Mouse (Mus musculus) right cerebral cortex, postnatal 4 days (tissue): ENCODE measurements around the gene Evpl.
A peak's percentile ranks its signal among the peaks of the same experiment; 100 is the strongest.

Experiments
- DNase-seq: peaks from one replicate; pipeline ENCODE4 v3.0.0-alpha.2; 2022

Gene Evpl

DNA sequence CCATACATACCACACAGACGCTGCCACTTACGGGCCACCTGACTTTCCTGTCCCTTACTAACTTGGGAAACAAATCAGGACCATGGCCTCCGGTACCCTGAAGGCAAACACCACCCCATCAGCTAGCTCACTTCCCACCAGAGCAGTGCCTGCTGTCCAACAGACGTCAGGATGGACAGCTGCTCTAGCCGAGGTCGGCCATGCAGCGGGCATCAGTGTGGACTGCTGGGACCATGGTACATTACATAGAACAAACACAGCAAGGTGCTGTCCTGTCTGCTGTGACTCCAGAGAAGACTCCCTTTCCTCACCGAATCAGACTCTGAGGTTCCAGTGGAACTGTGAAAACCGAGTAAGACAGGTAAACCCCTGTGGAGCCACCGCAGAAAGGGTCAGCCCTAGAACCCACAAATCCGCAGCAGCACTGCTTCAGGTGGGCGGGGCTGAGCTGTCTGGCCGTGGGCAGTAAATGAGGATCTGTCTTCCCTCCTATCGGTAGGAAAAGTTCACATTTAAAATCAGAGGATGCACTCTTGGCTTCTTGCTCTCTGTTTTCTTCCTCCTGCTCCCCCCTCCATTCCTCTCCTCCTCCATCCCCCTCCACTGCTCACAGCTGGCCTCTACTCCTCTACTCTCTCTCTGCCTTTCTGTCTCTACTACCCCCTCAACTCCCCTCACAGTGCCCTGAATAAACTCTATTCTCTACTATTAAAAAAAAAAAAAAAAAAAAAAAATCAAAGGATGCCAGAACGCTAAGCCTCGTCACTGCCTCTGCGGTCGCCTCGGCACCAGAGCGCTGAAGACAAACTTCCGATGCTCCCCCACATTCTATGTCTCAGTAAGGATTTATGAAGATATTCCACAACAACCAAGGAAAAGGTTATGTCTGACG lies 17.5 kb upstream of the Evpl start:
- DNase-seq, result no peak

DNA sequence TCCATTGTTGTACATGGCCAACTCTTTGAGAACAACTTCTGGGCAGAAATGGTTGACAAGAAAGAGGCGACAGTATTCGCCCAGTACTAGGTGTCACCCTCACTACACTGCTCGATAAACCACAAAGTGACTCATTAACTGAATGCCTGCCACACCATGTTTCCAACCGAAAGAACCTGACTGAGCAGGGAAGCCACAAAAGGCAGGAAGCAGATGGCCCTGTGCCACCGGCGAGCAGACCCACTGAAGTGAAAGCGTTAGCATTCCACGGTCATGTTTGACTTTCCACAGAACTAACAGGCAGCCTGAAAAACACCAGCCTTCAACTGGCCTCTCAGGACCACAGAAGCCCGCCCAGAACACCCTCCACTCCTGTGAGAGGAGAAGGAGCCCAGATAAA lies 16.8 kb upstream of the Evpl start:
- no peak for DNase-seq

DNA sequence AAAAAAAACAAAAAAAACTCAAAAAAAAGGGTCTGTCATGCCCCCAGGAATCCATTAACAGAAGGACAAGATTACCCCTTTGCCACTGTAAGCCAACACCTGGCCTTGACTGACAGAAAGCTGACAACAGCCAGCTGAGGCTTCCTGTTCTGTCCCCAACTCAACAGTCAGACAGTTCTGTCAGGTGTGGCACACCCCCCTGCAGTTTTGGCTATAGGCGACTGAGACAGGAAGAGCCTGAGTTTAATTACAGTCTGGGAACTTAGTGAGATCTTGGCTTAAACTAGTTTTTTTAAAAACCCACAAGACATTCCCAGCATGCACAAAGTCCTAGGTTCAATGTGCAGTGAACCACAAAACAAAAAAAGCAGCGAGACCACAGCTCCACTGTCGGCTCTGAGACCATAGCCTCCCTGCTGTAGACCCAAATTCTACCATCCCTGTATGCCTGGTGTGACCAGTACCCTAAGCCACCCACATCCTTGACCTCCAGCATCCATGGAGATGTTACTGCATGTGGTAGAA lies 15.3 kb upstream of the Evpl start:
- no peak for DNase-seq

DNA sequence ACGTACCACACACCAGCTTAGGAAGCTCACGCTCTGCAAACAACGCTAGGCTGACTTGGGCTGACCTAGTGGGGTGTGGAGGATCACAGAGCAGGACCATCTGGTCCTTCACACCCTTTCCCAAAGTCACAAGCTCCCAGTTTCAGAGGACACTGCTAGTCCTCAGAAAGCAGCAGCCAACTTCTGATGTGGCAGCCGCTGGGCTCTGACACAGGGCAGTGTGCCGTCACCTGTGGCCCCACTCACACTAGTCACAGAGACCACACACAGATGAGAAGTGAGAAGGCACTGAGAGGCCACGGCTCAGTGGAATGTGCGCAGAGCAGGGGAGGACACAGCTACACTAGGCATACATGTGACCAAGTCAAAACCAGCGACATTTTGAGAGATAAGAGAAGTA lies 13.0 kb upstream of the Evpl start:
- DNase-seq, result no peak

DNA sequence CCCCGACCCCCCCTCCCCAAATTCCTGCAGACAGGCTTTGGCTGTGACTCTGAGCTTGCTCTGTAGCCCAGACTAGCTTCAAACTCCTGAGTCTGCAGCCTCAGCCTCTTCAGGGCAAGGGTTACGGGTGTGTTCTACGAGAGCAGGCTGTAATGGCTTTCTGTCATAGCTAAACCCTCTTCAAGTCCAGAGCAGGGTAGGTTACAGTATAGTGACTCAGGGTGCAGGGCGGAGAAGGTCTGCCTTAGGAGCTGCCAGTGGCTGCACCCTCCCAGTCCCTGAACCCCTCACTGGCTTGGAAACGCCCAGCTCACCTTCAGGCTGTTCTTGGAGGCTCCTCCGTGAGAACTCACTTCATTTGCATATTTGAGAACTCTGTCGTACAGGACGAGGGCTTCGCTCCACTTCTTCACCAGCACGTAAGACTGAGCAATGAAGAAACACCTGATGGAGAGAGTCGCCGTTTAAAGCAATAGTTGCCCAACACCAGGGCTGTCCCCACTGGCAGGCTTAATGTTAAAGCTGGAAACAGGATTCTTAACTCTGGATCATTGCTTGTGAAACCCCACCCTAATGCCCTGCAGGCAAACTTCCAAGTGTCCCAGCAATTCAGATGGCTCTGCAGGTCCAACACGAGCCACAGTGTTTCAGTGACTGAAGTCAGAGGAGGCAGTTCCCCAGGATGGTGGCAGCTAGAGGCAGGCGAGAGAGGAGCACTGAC lies 9.8 kb upstream of the Evpl start:
- no peak for DNase-seq

DNA sequence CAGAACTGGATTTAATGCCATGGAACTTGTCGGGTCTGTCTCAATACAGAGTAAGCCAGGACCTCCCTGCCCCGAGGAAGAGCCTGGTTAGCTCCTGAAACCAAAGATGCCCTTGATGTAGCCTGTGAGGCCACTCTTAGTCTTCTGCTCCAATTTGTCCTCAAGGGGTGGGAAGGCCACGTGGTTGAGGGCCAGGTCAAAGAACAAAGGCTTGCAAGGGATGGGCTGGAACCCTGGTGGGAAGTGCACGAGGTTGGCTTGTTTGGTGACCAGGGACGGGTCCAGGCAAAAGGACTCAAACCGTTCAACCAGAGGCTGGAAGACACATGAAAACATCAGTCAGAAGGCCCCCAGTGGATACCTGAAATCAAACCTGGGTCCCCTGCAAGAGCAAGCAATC lies 7.7 kb upstream of the Evpl start:
- no peak for DNase-seq

DNA sequence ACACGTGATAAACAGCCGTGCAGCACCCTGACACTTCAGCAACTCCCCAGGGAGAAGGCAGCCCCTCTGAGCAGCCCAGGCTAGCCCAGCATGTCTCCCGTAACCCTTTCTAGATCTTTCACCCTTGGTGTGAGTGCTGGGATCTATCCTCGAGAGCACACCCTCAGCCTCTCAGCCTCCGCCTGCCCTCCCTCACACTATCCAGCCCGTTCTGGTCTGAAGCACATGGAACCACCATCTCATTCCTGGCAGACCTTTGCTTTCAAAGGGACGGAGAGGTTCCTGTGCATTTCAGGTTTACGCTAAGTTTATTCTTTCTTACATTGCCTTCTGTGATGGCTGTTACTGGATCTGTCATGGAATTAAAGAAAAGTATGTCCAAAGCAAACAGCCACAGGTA lies 6.7 kb upstream of the Evpl start:
- DNase-seq, result no peak

DNA sequence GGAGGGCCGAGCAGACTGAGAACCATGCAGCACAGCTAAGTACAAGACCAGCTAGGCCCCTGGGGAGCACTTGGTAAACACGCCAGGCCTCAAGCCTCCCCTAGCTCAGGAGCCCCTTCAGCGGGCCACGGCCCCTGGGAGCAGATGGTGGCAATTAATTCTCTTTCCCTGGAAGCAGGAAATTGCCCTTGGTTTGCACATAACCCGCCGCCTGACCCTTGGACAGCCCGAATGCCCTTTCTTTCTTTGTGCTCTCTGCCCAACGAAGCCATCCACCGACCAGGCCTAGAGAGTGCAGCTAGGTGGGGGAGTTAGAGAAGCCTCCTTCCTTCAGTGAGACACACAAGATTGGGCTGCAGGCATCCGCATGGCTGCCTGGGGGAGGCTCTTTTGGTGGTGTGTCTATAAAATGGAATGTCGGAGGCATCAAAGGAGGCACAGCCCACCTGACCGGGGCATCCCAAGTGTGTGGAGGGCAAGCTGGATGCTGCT lies 3.9 kb upstream of the Evpl start:
- DNase-seq, result no peak

DNA sequence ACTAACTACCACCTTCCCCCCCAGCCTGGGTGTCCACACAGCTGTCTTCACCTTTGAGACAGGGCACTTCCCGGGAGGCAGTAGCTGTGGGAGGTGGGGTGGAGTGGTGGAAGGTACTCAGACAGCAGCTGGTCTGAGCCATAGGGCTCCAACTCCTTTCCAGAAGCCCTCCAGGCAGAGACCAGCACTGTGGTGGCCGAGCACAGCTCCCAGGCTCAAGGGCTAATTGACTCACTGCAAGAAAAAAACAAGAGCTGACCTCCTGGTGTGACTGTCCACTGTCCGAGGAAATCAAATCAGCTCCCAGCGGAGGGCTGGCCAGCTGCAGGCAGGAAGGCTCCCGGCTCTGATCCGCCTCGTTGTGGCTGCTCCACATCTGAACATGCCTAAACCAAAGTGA lies 1.9 kb upstream of the Evpl start:
- no peak for DNase-seq

DNA sequence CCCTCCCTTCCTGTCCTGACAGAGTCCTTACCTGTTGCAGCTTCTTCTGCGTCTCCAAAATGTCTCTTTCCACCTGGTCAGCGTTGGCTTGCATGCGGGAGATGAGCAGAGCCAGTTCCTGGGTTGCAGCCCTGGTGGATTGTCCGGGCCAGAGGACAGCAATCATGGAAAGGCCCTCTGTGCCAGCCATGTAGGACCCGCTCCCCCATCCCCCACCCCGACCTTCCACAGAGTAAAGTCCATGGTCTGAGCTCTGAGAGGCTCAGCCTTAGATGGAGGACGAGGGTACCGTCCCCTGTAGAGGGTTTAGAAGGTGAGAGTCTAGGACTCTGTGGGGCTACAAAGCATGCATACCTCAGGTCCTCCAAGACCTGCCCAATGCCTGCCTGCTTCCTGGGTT lies 3.0 kb downstream of the Evpl start:
- no peak for DNase-seq

DNA sequence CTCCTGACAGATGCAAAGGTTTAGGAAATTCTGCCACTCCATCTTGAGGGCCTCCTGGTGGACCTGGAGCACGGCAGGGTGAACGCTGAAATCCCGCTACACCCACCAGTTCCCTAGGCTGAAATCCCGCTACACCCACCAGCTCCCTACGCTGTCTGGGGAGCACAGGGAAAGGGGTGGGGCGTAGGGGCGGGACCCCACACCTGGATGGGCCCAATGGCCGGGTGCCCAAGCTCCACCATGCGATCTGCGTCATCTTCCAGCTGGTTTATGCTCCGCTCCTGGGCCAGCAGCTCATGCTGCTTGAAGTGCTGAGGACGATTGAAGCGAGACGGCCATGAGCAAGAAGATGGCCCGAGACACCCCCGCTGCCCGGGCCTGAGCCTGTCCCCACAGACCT lies 5.5 kb downstream of the Evpl start:
- no peak for DNase-seq

DNA sequence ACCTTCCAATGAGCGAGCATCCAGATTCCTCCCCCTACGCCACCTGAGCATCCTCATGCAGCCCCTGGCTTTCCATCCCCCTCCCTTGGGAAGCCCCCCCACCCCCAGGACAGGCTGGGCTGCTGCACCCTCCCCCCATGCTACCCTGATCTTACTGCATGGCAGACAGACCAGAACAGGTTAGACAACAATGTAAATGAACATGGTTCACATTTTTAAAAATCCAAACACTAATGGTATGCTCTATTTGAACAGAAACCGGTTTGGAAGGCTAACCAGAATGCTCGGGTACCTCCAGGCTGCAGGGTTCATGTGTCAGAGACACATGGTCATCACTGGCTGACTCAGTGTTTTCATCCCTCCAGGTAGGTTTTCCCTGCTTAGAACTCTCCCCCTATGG lies 9.2 kb downstream of the Evpl start:
- no peak for DNase-seq

DNA sequence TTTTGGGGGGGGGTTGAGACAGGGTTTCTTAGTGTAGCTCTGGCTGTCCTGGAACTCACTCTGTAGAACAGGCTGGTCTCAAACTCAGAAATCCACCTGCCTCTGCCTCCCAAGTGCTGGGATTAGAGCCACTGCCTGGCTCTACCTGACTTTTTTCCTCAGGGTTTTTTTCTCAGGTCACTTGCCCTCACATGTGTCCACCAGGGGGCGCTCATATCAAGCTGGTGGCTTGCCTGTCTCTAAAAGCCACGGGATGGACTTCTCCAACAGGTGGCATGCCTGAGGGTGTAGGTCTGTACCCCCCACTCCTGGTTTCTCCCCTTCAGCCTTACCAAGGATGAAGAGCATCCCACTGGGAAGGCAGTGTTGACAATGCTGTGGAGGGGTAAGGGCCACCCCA lies 11.5 kb downstream of the Evpl start:
- DNase-seq, result peak; percentile 79

DNA sequence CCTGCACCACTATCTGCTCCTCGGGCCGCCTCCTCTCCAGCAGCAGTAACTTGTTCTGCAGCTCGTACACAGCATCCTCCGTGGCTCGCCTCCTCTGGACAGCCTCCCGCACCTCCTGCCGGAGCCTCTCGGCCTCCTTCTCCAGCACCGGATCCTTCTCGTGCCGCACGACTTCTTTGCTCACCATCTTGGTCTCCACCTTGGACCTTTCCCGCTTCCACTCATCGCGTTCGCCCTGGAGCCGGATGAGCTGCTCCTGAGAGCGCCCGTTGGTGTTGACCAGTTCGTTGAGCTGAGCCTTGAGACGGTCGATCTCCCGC lies 15.2 kb downstream of the Evpl start:
- DNase-seq, result no peak

DNA sequence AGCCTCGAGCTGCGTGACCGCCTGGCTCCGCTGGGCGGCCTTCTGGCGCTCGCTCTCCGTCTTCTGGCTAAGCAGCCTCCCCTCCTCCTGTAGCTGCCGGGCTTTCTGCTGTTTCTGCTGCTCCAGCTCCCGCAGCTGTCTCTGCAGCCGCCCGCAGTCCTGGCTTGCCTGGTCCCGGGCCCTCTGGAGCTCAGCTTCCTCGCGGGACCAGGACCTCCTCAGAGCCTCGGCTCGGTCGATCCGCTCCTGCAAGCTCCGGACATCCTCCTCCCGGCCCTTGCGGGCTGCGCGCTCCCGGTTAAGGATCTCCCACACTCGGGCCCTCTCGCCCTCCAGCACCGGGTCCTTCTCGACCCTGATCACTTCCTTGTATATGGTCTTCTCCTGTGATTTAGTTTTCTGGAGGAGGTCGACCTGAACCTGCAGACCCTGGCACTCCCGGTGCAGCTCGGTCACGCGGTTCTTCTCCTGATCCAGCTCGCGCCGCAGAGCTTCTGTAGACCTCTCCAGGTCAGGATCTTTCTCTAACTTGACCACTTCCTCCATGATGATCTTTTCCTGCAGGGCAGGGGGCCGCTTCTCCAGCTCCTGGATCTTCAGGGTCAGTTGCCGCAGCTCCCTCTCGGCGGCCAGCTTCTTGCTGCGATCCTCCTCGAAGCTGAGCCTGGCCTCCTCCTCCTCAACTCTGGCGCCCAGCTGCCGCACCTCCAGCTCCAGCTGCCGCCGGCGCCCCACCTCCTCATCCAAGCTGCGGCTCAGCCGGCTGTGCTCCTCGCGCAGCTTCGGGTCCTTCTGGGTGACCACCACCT lies 15.7 kb downstream of the Evpl start:
- no peak for DNase-seq

DNA sequence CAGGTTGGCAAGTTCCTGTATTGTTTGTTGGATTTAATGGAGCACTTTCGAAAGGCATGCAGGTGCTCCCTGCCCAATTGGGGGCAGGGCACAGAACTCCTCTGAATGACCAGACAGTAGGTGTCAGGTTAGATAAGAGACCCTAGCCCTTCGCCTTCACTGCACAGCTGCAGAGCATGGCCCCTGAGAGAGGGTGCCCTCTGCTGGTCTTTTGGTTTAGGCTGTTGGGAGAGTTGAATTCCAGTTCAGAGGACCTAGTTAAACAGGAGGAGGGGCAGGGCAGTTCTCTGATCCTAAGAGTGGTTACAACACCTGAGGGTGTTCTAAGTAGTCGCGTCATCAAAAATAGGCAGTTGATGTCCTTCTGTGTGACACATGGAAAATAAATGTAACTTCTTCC lies 18.0 kb downstream of the Evpl start:
- DNase-seq, result peak; percentile 49

DNA sequence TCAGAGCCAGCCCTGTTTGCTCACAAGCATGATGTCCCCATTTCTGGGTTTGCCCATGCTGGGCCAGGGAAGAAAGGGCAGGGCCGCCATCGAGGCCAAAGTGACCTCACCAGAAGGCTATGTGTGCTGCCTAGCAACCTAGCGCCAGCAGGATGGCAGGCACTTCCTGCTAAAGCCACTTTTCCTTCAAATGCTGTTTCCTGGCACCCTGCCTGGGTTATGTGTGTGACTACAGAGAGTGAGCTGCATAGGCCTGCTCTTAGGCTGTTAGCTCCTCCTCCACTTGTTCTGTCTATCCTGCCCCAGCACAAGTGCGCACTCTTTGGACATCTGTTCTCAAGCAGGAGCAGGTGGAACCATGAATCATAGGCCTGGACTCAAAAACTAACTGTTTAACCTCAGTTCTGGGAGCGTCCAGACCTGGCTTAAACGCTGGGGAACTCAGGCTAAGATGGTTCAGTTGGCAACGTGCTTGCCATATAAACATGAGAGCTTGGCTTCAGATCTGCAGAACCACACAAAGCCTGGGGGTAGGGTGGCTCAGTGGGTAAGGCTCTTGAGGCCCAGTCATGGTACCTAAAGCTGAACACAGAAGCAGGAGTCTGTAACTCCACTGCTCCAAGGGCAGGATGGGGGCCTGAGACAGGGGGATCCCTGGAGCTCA lies 19.0 kb downstream of the Evpl start:
- DNase-seq, result peak; percentile 75

DNA sequence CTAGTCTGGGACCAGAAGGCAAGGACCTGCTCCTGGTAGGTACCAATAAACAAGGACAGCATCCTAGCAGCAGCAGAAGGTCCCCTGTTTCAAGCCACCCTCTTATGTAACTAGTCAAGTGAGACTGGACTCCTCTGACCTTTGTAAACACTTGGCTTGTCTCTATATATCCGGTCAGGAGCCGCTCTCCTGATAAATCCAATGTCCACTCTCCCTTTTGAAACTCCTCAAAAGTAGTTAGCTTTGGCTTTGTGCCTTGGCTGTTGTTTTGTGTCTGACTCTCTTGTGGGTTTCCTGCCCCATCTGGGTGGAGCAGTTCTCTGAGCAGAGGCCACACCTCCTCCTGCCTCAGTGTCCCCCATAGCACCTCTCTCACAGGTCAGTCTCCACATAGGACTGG lies 19.6 kb downstream of the Evpl start:
- DNase-seq, result no peak

DNA sequence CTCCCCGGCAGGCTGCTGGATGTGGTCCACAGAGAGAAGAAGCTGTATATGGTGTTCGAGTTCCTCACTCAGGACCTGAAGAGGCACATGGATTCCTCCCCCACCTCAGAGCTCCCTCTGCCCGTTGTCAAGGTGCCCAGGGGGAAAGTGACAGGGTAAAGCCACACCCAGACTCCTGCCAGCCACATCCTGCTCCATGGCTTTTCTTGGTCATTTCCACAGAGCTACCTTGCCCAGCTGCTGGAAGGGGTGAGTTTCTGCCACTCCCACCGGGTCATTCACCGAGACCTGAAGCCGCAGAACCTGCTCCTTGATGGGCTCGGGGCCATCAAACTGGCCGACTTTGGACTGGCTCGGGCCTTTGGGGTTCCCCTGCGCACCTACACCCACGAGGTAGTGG lies 21.3 kb downstream of the Evpl start:
- no peak for DNase-seq

DNA sequence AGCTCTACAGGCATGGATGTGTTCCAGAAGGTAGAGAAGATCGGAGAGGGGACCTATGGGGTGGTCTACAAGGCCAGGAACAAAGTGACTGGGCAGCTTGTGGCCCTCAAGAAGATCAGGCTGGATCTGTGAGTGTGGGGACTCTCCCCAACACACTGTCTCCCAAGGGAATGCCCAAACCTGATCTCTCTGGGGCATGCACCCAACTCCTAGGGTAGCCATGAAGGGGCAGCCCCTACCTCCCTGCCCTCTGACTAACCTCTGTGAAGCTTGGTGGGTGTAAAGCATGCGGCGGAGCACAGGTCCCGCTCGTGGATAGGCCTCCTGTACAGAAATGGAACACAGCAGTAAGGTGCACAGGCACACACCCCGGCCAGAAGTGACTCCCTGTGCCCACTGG lies 21.9 kb downstream of the Evpl start:
- DNase-seq, result no peak

DNA sequence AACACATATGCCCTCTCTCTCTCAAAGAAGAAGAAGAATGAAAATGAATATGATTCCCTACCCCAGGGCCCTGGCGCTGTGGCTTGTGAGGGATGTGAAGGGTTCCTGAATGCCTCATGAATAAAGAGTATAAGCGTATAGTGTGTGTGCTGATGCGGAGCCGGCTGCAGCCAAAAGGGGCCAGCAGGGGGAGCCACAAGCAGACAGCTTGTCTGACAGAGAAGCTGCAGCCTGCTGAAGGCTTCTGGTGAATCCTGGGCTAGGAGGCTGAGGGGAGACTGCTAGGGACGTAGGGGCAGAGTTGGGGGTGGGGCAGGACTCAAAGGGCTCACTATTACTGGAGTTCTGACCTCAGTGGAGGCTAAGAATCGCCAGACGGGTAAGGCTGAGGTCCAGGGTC lies 22.7 kb downstream of the Evpl start:
- peak; percentile 45 for DNase-seq

DNA sequence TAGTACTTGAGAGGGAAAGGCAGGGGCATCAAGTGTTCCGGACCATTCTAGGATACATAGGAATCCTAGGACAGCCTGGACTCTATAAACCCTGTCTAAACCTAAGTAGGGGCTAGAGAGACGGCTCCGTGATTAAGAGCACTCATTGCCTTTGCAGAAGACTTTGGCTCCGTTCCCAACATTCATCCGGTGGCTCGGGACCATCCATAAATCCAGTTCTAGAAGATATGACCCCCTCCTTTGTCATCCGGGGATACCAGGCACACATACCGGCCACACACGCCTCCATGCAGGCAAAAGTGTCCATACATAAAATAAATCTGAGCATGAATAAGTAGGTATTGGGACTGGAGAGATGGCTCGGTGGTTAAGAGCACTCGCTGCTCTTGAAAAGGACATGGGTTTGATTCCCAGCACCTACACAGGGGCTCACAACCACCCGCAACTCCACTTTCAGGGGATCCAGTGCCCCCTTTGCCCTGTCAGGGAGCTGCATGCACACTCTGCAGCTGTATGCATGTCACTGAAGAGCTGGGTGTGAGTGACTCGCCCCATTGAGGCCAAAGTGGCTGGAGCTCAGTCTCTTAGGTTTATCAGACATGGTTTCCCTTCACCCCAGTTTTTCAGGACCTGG lies 23.9 kb downstream of the Evpl start:
- DNase-seq, result no peak
